Mouse (Mus musculus): Measurements from ENCODE around the gene E2f7. TPM values are rescaled to one million over a fixed set of nuclear protein-coding genes. Genes with fewer than 3 reads are reported as not detected.

Gene E2f7
- total RNA-seq, 2 experiments from 2014 or later, result 0.43 to 0.73 TPM

- DNase-seq, result no peak
- Histone ChIP-seq H3K27ac (no peak overlapping the region), H3K4me3 (no peak overlapping the region)
- no peak for TF ChIP-seq CTCF (IDR thresholded peaks at IDR 0.05)
- intact Hi-C loops (cut with DNase I), result no loop called here
These were observed 43.0 kb downstream of the E2f7 start for GRCm38 (mm10) chr10:110788049-110788752.

GRCm38 (mm10) chr10:110789683-110790082 lies 44.4 kb downstream of the E2f7 start:
- intact Hi-C loops (cut with DNase I), result loop anchor here (5.0 kb wide), 1 partner anchor 163 kb away; no protein-coding TSS in a partner anchor
- Histone ChIP-seq H3K27ac (no peak overlapping the region), H3K4me3 (no peak overlapping the region)
- no peak for DNase-seq
- no peak for TF ChIP-seq CTCF (IDR thresholded peaks at IDR 0.05)

- intact Hi-C loops (cut with DNase I), result loop anchor here (5.0 kb wide), 1 partner anchor 159 kb away; no protein-coding TSS in a partner anchor
- no peak for TF ChIP-seq CTCF (IDR thresholded peaks at IDR 0.05)
- no peak for DNase-seq
- Histone ChIP-seq H3K4me3 (no peak overlapping the region), H3K27ac (no peak overlapping the region)
These were observed 48.0 kb downstream of the E2f7 start for GRCm38 (mm10) chr10:110793150-110793787.

- peak; percentile 91 for TF ChIP-seq CTCF (IDR thresholded peaks at IDR 0.05)
- DNase-seq, result peak; percentile 50
- no peak overlapping the region for H3K27ac ChIP-seq
- H3K4me3 ChIP-seq, result peak overlapping the region; percentile 44
- intact Hi-C loops (cut with DNase I), result loop anchor here (2.0 to 5.0 kb wide), 3 partner anchors 158 to 306 kb away; no protein-coding TSS in a partner anchor
These were observed 49.4 kb downstream of the E2f7 start for GRCm38 (mm10) chr10:110794564-110795205.

DNA sequence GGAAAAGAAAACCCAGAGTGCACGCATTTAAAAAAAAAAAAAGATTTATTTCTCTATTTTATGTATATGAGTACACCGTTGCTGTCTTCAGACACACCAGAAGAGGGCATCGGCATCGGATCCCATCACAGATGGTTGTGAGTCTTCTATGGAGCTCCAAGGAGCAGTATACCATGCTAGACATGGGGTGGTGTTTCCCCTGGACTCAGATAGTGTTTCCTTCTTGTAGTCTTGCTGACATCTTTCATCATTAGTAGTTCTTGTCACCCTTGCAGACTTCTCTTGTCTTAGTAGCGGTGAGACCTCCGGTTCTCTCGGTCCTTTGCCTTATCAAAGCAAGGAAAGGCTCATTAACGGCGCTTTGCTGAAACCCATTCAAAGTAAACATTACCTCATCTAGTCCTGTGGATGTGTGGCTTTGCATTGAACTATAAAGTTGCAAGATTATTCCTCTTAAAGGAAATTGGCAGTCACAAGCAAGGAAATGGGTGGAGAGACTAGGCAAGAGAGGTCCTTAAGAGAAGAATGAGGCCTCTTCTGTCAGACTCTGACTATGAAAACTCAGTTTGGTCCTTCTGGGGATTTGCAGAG lies 50.1 kb downstream of the E2f7 start:
- DNase-seq, result no peak
- TF ChIP-seq CTCF (IDR thresholded peaks at IDR 0.05), result no peak
- intact Hi-C loops (cut with DNase I), result loop anchor here (2.0 kb wide), 2 partner anchors 182 to 306 kb away; no protein-coding TSS in a partner anchor
- no peak overlapping the region for H3K4me3 ChIP-seq
- no peak overlapping the region for H3K27ac ChIP-seq

- intact Hi-C loops (cut with DNase I), result no loop called here
- DNase-seq, result no peak
- TF ChIP-seq CTCF (IDR thresholded peaks at IDR 0.05), result no peak
- no peak overlapping the region for H3K27ac ChIP-seq
- no peak overlapping the region for H3K4me3 ChIP-seq
These were observed 56.1 kb downstream of the E2f7 start for GRCm38 (mm10) chr10:110801296-110801695.

DNA sequence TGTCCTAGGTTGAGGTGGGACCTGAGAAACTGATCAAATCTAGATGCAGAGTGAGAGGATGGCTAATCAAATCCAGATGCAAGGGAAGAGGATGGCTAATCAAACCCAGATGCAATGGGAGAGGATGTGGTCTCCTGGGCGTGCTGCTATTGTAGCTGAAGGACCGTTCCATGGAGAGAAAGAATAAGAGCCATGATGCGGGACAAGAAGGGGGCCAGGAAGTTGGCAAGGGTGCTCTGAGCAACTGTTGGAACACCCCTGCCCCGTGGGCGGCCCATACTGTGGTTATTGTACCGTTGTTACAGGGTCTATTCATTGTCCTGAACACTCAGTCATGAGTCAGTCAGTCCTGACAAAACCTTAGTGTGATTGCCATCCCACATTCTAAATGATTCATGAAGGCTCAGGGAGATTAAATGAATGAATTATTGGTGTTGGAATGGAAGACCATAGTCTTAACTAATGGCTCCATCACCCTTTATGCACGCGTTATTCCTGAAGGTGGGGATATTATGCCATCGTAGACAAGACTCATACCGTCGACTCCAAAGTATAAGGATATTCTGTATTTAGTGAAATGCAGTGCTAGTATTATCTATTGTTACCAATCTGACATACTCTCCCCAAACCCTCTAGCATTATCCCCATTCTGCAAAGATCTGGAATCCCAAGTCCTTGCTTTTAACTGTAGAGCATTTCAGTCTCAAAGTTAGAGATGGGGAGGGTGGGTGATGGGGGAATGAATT lies 59.2 kb downstream of the E2f7 start:
- H3K27ac ChIP-seq, result no peak overlapping the region
- intact Hi-C loops (cut with DNase I), result no loop called here
- DNase-seq, result no peak
- H3K4me3 ChIP-seq, result no peak overlapping the region
- TF ChIP-seq CTCF (IDR thresholded peaks at IDR 0.05), result no peak

DNA sequence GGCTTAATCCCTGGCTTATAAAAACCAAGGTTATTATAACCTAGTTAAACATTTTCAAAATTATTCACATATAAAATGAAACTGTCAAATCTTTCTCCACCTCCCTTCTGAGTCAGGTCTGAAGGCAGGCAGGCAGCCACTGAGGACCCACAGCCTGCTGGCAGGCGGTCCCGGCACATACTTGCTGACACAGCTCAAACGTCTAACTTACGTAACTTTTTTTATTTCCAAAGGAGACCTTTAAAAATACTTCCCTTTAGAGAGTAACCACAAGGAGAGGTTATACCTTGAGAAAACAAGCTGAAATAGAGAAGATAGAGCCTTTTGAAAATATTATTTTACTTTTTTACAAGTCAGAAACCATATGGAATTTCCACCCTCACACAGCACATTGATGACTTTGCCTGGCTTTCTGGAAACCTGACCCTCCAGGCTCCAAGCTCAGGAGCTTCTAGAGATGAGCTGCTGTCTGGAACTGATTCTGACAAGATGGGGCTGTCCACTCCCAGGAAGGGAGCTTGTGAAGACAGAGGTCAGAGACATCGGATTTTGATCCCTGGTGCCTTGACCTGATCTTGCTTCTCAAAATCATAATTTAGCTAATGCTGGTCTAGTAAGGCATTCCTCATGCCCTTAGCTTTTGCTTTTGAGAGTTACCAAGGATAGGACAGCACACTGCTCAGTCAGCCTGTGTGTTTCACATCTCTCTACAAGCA lies 59.9 kb downstream of the E2f7 start:
- DNase-seq, result peak; percentile 33
- intact Hi-C loops (cut with DNase I), result no loop called here
- Histone ChIP-seq H3K4me3 (no peak overlapping the region), H3K27ac (0 out of 2 replicates have a peak overlapping the region, but pooled peaks have one; percentile 12)
- no peak for TF ChIP-seq CTCF (IDR thresholded peaks at IDR 0.05)

GRCm38 (mm10) chr10:110806471-110806870 lies 61.2 kb downstream of the E2f7 start:
- intact Hi-C loops (cut with DNase I), result no loop called here
- no peak for TF ChIP-seq CTCF (IDR thresholded peaks at IDR 0.05)
- Histone ChIP-seq H3K4me3 (no peak overlapping the region), H3K27ac (no peak overlapping the region)
- DNase-seq, result no peak

DNA sequence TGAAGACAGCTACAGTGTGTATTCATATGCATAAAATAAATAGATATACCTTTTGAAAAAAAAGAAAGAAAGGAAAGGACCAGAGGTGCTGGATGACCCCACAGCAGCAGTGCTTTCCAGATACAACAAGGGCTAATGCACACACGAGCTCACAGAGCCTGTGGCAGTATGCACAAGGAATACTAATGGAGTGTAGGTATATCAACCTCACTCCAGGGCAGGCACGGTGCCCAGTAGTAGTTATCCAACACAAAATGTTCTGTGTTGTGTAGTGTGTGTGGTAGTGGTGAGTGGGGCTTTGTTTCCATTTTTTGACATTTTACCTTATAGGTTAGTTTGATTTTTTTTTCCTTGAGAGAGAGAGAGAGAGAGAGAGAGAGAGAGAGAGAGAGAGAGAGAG lies 65.3 kb downstream of the E2f7 start:
- no peak for DNase-seq
- TF ChIP-seq CTCF (IDR thresholded peaks at IDR 0.05), result no peak
- intact Hi-C loops (cut with DNase I), result no loop called here

GRCm38 (mm10) chr10:110811209-110811861 lies 66.1 kb downstream of the E2f7 start:
- no peak for TF ChIP-seq CTCF (IDR thresholded peaks at IDR 0.05)
- intact Hi-C loops (cut with DNase I), result no loop called here
- Histone ChIP-seq H3K4me3 (no peak overlapping the region), H3K27ac (no peak overlapping the region)
- no peak for DNase-seq

More for the DNA sequence above, 65.3 kb downstream of the E2f7 start:
- no peak overlapping the region for H3K27ac ChIP-seq
- no peak overlapping the region for H3K4me3 ChIP-seq
